Mouse (Mus musculus): ENCODE results near the gene Dhx36. TPM values are rescaled to one million over a fixed set of nuclear protein-coding genes. Genes with fewer than 3 reads are reported as not detected.

Dhx36 gene
- polyA plus RNA-seq (2015; fragmentation: Nextera tagmentation; extraction: Ambion mirVana), result 34.6 and 38.2 TPM in 2 replicates

- peak within 1 kb of the TSS; percentile 75 for H3K4me2 ChIP-seq
- H3K4me3 ChIP-seq (replicated peaks), result peak within 1 kb of the TSS; percentile 97
- peak within 1 kb of the TSS; percentile 98 for H3K27ac ChIP-seq (replicated peaks)
- no peaks in the 10 kb centered on the region for H3K27me3 ChIP-seq (replicated peaks)
- WGBS, result 2% methylated on average over 66 of the region's 66 CpGs
- peak; percentile 99 for ATAC-seq (ENCODE audit: low FRiP score)
- no peaks in the 10 kb centered on the region for H3K36me3 ChIP-seq
- H3K4me1 ChIP-seq, result peaks cover 18% of the 10 kb centered on the region
- no peaks in the 10 kb centered on the region for H3K9me3 ChIP-seq (replicated peaks)
- peak within 1 kb of the TSS; percentile 93 for H3K9ac ChIP-seq (replicated peaks)
These were observed at the start of gene Dhx36 for GRCm38 (mm10) chr3:62506488-62507205. Gene Dhx36 (minus strand): TSS chr3:62507004.

- Histone ChIP-seq H3K27ac (replicated peaks) (no peak overlapping the region), H3K9me3 (replicated peaks) (no peaks in the 10 kb centered on the region), H3K9ac (replicated peaks) (no peak overlapping the region), H3K36me3 (no peaks in the 10 kb centered on the region), H3K4me3 (replicated peaks) (no peak overlapping the region), H3K4me1 (no peaks in the 10 kb centered on the region), H3K27me3 (replicated peaks) (no peaks in the 10 kb centered on the region), H3K4me2 (peak overlapping the region; percentile 19; the same call in 1 of the 2 replicates)
- 74% methylated on average over 5 of the region's 5 CpGs for WGBS
- ATAC-seq (ENCODE audit: low FRiP score), result no peak
These were observed 20.8 kb upstream of the Dhx36 start for GRCm38 (mm10) chr3:62527593-62527992.

GRCm38 (mm10) chr3:62527160-62527559 is 20.4 kb upstream of the Dhx36 start:
- Histone ChIP-seq H3K4me3 (replicated peaks) (no peak overlapping the region), H3K4me1 (no peaks in the 10 kb centered on the region), H3K9ac (replicated peaks) (no peak overlapping the region), H3K27ac (replicated peaks) (no peak overlapping the region), H3K27me3 (replicated peaks) (no peaks in the 10 kb centered on the region), H3K4me2 (peak overlapping the region; percentile 19; the same call in 1 of the 2 replicates), H3K36me3 (no peaks in the 10 kb centered on the region), H3K9me3 (replicated peaks) (no peaks in the 10 kb centered on the region)
- WGBS, result 43% methylated on average over 4 of the region's 4 CpGs
- ATAC-seq (ENCODE audit: low FRiP score), result no peak

- no peaks in the 10 kb centered on the region for H3K27me3 ChIP-seq (replicated peaks)
- H3K27ac ChIP-seq (replicated peaks), result 0 out of 2 replicates have a peak overlapping the region, but pooled peaks have one; percentile 98
- H3K4me2 ChIP-seq, result peak overlapping the region; percentile 75
- H3K36me3 ChIP-seq, result no peaks in the 10 kb centered on the region
- peaks cover 18% of the 10 kb centered on the region for H3K4me1 ChIP-seq
- WGBS, result 34% methylated on average over 5 of the region's 5 CpGs
- no peak overlapping the region for H3K9ac ChIP-seq (replicated peaks)
- H3K9me3 ChIP-seq (replicated peaks), result no peaks in the 10 kb centered on the region
- peak overlapping the region; percentile 97 for H3K4me3 ChIP-seq (replicated peaks)
- ATAC-seq (ENCODE audit: low FRiP score), result peak; percentile 19
These were observed 423 bp upstream of the Dhx36 start for GRCm38 (mm10) chr3:62507206-62507647.

- Histone ChIP-seq H3K9ac (replicated peaks) (no peak overlapping the region), H3K27me3 (replicated peaks) (no peaks in the 10 kb centered on the region), H3K4me3 (replicated peaks) (peak overlapping the region; percentile 97), H3K9me3 (replicated peaks) (no peaks in the 10 kb centered on the region), H3K27ac (replicated peaks) (no peak overlapping the region), H3K4me2 (peak overlapping the region; percentile 75), H3K36me3 (peaks cover 10% of the 10 kb centered on the region), H3K4me1 (peaks cover 18% of the 10 kb centered on the region)
- ATAC-seq (ENCODE audit: low FRiP score), result no peak
- 75% methylated on average over 5 of the region's 5 CpGs for WGBS
These were observed 1.5 kb downstream of the Dhx36 start for GRCm38 (mm10) chr3:62505166-62505900.

- no peak overlapping the region for H3K4me2 ChIP-seq
- no peaks in the 10 kb centered on the region for H3K4me1 ChIP-seq
- H3K4me3 ChIP-seq (replicated peaks), result no peak overlapping the region
- H3K27ac ChIP-seq (replicated peaks), result no peak overlapping the region
- no peak overlapping the region for H3K9ac ChIP-seq (replicated peaks)
- H3K36me3 ChIP-seq, result peaks cover 41% of the 10 kb centered on the region
- no peaks in the 10 kb centered on the region for H3K27me3 ChIP-seq (replicated peaks)
- no peaks in the 10 kb centered on the region for H3K9me3 ChIP-seq (replicated peaks)
- no peak for ATAC-seq (ENCODE audit: low FRiP score)
- 82% methylated on average over 4 of the region's 4 CpGs for WGBS
These were observed 7.5 kb downstream of the Dhx36 start for GRCm38 (mm10) chr3:62499327-62499726.

GRCm38 (mm10) chr3:62492568-62492967 is 14.2 kb downstream of the Dhx36 start:
- Histone ChIP-seq H3K4me3 (replicated peaks) (no peak overlapping the region), H3K27ac (replicated peaks) (no peak overlapping the region), H3K27me3 (replicated peaks) (no peaks in the 10 kb centered on the region), H3K9me3 (replicated peaks) (no peaks in the 10 kb centered on the region), H3K4me1 (no peaks in the 10 kb centered on the region), H3K4me2 (no peak overlapping the region), H3K36me3 (peaks cover 48% of the 10 kb centered on the region), H3K9ac (replicated peaks) (no peak overlapping the region)
- WGBS, result 90% methylated on average over 6 of the region's 6 CpGs
- ATAC-seq (ENCODE audit: low FRiP score), result no peak

GRCm38 (mm10) chr3:62484340-62484739 is 22.5 kb downstream of the Dhx36 start:
- Histone ChIP-seq H3K9ac (replicated peaks) (no peak overlapping the region), H3K9me3 (replicated peaks) (no peaks in the 10 kb centered on the region), H3K27ac (replicated peaks) (no peak overlapping the region), H3K36me3 (peaks cover 39% of the 10 kb centered on the region), H3K4me2 (no peak overlapping the region), H3K4me3 (replicated peaks) (no peak overlapping the region), H3K27me3 (replicated peaks) (no peaks in the 10 kb centered on the region), H3K4me1 (no peaks in the 10 kb centered on the region)
- ATAC-seq (ENCODE audit: low FRiP score), result no peak
- 94% methylated on average over 2 of the region's 2 CpGs for WGBS

GRCm38 (mm10) chr3:62470179-62470578 is 36.6 kb downstream of the Dhx36 start:
- WGBS, result 94% methylated on average over 1 of the region's 1 CpGs
- Histone ChIP-seq H3K36me3 (peaks cover 66% of the 10 kb centered on the region), H3K4me1 (no peaks in the 10 kb centered on the region)

GRCm38 (mm10) chr3:62464276-62464675 is 42.5 kb downstream of the Dhx36 start:
- Histone ChIP-seq H3K9ac (replicated peaks) (no peak overlapping the region), H3K4me3 (replicated peaks) (no peak overlapping the region), H3K9me3 (replicated peaks) (no peaks in the 10 kb centered on the region), H3K36me3 (peaks cover 57% of the 10 kb centered on the region), H3K4me2 (no peak overlapping the region), H3K27ac (replicated peaks) (no peak overlapping the region), H3K4me1 (no peaks in the 10 kb centered on the region), H3K27me3 (replicated peaks) (no peaks in the 10 kb centered on the region)
- 90% methylated on average over 3 of the region's 3 CpGs for WGBS
- no peak for ATAC-seq (ENCODE audit: low FRiP score)

More at GRCm38 (mm10) chr3:62470179-62470578, 36.6 kb downstream of the Dhx36 start:
- ATAC-seq (ENCODE audit: low FRiP score), result no peak
- Histone ChIP-seq H3K4me3 (replicated peaks) (no peak overlapping the region), H3K4me2 (no peak overlapping the region), H3K9ac (replicated peaks) (no peak overlapping the region), H3K9me3 (replicated peaks) (no peaks in the 10 kb centered on the region), H3K27me3 (replicated peaks) (no peaks in the 10 kb centered on the region), H3K27ac (replicated peaks) (no peak overlapping the region)

- no peak for ATAC-seq (ENCODE audit: low FRiP score)
- H3K36me3 ChIP-seq, result peaks cover 32% of the 10 kb centered on the region
- WGBS, result 80% methylated on average over 6 of the region's 6 CpGs
These were observed 47.3 kb downstream of the Dhx36 start for GRCm38 (mm10) chr3:62459483-62459882.

More at GRCm38 (mm10) chr3:62459483-62459882, 47.3 kb downstream of the Dhx36 start:
- no peaks in the 10 kb centered on the region for H3K27me3 ChIP-seq (replicated peaks)
- H3K27ac ChIP-seq (replicated peaks), result no peak overlapping the region
- no peak overlapping the region for H3K4me2 ChIP-seq
- H3K4me3 ChIP-seq (replicated peaks), result no peak overlapping the region
- no peaks in the 10 kb centered on the region for H3K9me3 ChIP-seq (replicated peaks)
- no peaks in the 10 kb centered on the region; the same call in 1 of the 2 replicates for H3K4me1 ChIP-seq
- H3K9ac ChIP-seq (replicated peaks), result no peak overlapping the region

All from neural tube, embryonic 15.5 days (tissue).